Mouse (Mus musculus) gastrocnemius, postnatal 14 days (tissue): ENCODE data around the gene Dennd4a. TPM values are rescaled to one million over a fixed set of nuclear protein-coding genes. Genes with fewer than 3 reads are reported as not detected.

Source experiments
- DNase-seq: peaks from one replicate; pipeline ENCODE4 v3.0.0; 2021; ENCODE audit warnings: mixed read lengths
- intact Hi-C: fragments of 180-260 bp; cut with DNase I; formaldehyde crosslinking; loops from one replicate; pipeline ENCODE4 v1.15.1; 2025; ENCODE audit warnings: low total_unique reads
- total RNA-seq, 2 experiments: library from RNA; stranded (reverse); gene quantifications; 2 replicates each; pipeline ENCODE4 v1.2.3; 2021

The Dennd4a gene
- total RNA-seq, 2 experiments from 2014 or later = 5.0 to 6.4 TPM

DNA sequence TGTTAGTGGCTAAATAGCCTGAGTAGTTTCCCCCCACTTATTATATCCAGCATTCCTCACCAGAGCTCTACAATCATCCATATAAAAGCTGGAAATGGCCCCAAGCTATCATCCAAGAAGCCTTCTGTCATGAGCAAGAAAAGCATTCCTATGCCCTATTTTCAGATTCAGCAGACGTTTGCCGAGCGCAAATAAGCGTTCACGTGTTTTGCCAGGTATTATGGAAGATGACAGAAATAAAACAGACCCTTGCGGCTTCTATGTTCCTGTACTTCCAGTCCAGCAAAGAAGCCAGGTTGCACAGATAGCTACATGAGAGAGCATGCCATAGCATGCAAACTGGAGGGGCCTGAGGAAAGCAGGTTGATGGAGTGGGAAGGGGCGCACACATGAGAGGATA lies 23.1 kb upstream of the Dennd4a start:
- intact Hi-C loops = no loop called here
- DNase-seq = no peak

DNA sequence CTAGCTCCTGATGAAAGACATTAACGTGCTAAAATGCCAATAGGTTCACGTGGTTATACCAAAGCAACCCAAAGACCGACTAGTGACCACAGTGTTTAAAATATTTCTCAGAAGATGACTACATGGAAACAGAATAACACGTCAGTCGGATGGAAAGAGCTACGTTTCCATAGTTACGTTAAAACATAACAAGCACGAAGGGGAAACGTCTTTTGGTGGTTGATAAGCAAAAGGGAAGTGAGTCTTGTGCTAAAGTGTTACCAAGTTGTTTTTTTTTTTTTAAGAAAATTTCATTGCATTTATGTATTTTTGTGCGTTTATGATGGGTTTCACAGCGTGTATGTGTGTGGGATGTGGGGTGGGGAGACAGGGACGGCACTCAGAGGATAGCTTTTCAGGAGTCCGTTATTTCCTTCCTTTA lies 21.8 kb upstream of the Dennd4a start:
- no peak for DNase-seq
- intact Hi-C loops = no loop called here

DNA sequence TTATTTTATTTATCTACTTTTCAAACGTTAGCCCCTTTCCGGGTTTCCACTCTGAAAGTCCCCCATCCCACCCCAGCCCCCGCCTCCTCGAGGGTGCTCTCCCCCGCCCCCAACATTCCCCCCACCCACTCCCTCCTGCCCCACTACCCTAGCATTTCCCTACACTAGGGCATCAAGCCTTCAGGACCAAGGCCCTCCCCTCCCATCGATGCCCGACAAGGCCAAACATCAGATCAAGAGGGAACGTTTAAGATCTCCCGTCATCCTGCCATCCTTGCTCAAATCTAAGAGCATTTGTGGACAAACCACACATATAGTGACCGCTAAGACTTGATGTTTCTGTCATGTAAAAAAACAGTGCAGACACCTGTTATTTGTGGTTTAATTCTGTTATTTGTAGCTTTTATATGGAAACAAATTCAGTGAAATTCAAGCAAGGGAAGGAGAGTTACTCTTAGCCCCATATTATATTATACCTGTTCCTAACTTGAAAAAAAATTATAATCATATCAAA lies 21.2 kb upstream of the Dennd4a start:
- intact Hi-C loops = no loop called here
- no peak for DNase-seq

DNA sequence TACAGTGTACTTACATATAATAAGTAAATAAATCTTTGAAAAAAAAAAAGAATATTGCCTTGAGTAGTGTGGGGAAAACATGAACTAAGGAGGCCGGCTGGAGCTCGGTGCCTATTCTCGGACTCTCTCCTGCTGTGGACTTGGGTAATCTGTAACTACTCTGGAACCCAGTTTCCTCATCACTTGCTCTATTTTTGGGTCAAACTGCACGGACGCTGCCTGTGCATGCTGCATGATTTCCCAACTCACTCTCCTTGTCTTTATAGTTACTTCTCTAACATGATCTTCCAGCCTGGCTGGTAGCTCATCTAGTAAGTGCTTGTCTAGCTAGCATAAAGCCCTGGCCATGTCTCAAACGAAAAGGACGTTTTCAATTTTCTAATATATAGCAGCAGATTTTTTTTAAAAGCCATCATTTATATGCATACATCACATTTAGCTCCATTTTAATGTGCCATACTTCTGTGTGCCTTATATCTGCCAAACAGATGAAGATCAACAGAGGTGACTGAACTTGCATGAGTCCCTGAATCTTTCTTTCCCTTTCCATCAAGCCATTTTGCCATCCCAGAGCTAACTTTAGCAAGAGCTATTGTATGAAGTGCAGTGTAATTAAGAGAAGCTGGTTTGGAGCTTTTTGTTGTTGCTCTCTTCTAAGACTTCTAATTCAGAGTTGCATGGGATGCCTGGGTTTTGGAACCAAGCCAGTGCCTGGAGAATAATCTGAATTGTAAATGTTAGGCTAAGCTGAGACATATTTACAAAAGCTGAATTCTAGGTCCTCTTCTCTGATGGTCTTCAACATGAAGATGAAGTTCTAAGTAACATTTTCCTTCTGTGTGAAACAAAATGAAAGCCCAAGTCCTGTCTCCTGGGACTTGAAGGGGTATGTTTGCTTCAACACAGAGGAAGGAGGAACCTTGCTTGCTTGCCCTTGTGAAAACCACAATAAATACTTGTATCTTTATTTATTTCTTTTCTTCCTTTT lies 20.2 kb upstream of the Dennd4a start:
- intact Hi-C loops = no loop called here
- DNase-seq = no peak

DNA sequence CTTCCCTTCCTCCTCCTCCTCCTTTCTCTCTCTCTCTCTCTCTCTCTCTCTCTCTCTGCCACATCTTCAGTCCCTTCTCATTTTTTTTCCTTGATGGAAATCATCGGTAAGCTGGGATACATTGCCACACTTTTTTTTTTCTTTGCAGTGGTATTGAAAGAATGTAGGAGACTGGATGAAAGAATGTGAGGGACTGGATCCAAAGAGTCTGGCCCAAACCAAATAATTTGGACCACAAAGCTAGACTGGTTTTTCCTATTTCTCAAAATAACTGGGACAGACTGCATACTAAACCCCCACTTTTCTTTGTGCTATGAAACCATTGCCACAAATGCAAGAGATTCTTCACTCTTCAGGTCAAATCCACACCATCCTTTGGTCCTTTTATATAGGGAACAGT lies 19.5 kb upstream of the Dennd4a start:
- no peak for DNase-seq

DNA sequence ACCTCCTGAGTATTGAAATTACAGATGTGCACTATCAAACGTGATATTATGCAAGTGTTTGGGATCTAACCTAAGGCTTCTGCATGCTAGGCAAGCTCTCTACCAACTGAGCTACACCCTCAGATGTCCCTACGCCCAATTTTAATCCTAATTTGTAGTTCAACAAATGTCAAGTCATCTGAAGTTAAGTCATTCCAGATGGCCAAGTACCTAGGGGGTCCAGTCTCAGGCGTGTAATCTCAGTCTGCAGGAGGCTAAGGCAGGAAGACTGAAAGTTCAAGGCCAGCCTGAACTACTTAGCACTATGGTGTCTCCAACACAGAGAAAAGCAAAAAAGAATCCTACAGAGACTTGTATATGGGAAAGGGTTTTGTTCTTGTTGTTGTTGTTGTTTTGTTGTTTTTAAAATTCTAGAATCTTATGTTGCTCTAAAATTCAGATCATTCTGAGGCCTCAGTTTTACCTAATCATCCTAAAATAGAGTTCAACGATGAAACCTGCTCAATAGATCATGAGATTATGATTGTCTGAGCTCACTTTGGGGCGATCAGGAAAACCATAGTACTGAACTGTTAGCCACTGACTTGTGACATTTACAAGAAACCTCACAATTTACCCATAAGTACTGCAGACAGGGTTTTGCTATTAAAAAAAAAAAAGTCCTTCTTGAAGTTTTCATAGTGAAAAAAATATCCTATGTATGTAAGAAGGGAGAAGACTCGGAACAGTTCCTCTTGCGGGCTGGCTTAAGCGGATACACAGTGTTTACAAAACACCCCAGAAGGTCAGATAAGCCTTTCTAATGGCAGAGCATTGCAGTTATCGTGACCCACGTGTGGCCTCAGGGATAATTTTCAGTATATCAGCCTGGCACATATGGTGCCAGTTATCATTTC lies 18.5 kb upstream of the Dennd4a start:
- DNase-seq = no peak
- intact Hi-C loops = no loop called here

More for the DNA sequence above, 19.5 kb upstream of the Dennd4a start:
- intact Hi-C loops = no loop called here

DNA sequence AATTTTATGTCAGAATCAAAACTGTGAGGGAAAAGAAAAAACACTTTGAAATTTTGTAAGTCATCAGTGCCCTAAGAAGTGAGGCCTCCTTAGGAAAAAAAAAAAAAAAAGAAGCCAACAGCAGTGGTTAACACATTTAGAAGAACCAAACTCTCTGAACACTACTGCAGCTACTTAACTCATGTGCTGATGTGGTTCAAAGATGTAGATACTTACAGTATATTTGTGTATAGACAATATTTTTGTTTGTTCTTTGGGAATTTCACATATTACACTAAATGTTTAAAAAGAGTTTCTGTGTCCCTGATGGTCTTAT lies 17.9 kb upstream of the Dennd4a start:
- DNase-seq = no peak
- intact Hi-C loops = no loop called here

DNA sequence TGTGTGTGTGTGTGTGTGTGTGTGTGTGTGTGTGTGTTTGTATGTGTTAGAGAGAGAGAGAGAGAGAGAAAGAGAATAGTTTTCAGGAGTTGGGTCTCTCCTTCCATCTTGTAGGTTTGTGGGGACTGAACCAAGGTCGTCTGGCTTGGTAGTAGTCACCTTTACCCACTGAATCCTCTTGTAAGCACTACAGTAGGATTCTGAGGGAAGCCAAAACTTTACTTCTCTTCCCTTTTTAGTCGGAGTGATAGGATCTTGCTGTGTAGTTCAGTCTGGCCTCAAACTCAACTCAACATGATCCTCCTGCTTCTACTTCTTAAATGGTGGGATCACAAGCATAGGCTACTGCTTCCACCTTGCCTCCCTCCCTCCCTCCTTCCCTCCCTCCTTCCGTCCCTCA lies 17.3 kb upstream of the Dennd4a start:
- intact Hi-C loops = no loop called here
- no peak for DNase-seq

DNA sequence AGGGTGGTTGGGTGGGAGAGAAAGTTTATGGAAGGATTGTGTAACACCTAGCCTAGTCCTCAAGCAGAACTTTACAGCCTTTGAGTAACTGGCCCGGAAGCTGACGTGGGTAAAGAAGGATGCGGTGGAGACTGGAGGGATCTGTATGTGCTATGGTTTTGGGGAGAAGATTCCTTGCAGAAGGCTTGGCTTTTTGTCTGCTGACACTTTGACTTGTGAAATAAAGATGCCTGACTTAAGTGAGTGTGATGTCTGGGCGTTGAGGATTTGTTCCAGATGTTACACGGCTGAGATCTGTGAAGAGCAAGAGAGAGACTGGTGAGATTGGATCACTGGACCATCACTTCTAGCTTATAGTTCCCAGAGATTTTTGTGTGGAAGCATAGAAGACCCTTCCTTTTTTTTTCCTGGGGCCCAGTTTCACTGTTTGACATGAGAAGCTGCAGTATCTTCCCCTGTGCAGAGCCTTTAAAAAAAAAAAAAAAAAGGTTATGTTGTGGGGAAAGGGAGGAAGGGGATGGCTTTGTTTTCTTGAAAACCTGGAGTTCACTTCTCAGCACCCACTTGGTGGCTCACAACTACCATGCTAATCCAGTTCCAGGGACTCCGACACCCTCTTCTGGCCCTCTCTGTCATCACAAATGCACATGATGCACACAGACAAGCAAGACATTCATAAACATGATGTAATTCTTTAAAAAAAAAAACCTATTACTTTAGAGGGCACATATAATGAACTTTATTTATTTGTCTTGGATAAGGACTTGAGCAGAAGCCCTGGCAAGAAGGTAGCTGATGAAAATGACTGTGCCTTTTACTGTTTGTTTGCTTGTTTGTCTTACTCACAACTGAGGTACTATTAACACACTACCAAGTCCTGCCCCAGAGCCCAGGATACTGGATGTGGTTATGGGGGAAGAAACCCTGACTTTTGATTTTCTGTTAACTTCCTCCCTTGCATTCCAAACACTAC lies 16.4 kb upstream of the Dennd4a start:
- intact Hi-C loops = no loop called here

DNA sequence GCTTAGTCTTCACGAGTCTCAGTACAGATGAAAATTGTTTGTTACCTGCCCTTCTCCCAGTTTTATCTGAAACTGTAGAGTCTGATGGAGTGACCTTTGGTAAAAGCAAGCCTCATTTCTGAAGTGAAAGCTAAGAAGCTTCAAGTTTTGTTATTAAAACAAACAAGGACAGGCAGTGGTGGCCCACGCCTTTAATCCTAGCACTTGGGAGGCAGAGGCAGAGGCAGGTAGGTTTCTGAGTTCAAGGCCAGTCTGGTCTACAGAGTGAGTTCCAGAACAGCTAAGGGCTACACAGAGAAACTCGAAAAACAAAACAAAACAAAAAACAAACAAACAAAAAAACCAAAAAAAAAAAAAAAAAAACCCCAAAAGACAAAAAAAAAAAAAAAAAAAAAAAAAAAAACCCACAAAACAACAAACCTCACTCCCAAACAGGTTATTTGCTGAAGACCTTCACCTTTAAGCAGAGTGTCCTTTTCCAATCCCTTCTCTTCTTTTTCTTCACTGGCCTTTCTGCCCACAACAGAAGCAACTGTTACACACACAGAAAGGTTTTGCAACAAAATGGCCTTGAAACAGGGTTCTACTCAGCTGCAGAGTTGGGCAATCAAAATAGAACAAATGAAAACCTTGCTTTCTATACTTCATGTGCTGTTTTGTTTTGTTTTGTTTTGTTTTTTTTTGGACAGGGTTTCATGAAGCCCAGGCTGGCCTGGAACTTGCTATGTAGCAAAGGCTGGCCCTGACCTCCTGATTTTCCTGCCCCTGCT lies 15.1 kb upstream of the Dennd4a start:
- intact Hi-C loops = no loop called here
- DNase-seq = no peak

More for the DNA sequence above, 16.4 kb upstream of the Dennd4a start:
- no peak for DNase-seq

DNA sequence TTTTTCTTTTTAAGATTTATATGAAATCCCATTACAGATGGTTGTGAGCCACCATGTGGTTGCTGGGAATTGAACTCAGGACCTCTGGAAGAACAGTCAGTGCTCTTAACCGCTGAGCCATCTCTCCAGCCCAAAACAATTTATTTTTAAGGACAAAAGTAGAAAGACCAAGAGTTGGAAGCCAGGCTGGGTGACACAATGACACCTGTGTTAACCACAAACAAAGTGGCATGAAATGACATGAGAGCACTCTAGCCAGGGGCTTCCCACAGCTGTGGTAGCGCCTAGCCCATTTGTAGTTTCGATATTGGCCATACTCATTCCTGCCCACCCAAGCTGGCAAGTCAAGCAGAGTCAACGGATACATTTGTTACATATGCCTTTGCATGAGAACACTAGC lies 13.7 kb upstream of the Dennd4a start:
- no peak for DNase-seq
- intact Hi-C loops = no loop called here

DNA sequence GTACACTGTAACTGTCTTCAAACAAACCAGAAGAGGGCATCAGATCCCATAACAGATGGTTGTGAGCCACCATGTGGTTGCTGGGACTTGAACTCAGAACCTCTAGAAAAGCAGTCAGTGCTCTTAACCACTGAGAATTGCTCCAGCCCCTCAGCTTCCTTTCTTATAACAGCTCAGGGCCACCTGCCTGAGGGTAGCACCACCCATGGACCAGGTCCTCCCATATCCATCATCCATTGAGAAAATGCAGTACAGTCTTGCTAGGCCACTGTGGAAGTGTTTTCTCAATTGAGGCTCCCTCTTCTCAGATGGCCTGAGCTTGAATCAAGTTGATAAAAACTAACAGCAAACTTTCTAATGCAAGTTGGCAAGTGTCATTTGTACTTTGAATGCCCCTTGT lies 13.0 kb upstream of the Dennd4a start:
- DNase-seq = no peak
- intact Hi-C loops = no loop called here

DNA sequence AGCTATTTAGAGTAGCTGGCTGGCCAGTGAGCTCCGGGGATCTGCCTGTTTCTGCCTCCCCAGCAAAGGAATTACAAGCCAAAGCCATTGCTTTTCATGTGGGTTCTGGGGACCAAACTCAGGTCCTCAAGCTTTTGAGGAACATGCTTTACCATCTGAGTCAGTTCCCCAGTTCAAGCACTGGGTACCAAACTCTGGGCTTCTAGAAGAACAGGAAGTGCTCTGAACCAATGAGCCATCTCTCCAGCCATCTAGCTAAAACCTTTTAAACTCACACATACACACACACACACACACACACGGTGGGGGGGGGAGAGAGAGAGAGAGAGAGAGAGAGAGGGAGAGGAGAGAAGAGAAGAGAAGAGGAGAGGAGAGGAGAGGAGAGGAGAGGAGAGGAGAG lies 12.3 kb upstream of the Dennd4a start:
- intact Hi-C loops = no loop called here
- DNase-seq = no peak

DNA sequence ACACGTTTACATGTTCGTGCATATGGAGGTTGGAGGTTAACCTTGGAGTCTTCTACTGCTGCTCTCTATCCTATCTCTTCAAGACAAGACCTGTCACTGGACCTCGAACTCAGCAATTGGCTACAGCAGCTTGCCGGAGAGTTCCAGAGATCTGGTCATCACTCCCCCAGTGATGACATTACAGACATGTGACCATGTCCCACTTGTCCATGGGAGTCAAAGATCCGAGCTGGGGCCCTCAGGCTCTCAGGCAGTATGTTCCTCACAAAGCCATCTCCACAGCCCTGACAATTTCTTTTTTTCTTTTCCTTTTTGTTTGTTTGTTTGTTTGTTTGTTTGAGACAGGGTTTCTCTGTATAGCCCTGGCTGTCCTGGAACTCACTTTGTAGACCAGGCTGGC lies 11.6 kb upstream of the Dennd4a start:
- intact Hi-C loops = no loop called here
- DNase-seq = no peak

DNA sequence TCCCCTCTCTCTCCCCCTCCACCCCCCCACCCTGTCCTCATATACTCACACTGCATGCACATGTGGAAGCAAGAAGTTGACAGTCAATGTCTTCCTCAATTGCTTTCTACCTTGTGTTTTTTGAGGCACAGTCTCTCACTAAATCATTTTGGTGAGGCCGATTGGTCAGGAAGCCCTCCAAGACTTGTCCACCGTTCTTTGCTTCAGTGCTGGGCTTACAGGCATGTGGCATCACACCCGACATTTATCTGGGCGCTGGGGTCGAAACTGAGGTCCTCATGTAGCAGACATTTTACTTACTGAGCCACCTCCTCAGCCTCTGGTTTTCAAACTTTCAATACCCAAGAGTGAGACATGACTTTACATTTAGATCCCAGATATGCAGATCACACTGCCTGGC lies 8.6 kb upstream of the Dennd4a start:
- no peak for DNase-seq
- intact Hi-C loops = no loop called here

DNA sequence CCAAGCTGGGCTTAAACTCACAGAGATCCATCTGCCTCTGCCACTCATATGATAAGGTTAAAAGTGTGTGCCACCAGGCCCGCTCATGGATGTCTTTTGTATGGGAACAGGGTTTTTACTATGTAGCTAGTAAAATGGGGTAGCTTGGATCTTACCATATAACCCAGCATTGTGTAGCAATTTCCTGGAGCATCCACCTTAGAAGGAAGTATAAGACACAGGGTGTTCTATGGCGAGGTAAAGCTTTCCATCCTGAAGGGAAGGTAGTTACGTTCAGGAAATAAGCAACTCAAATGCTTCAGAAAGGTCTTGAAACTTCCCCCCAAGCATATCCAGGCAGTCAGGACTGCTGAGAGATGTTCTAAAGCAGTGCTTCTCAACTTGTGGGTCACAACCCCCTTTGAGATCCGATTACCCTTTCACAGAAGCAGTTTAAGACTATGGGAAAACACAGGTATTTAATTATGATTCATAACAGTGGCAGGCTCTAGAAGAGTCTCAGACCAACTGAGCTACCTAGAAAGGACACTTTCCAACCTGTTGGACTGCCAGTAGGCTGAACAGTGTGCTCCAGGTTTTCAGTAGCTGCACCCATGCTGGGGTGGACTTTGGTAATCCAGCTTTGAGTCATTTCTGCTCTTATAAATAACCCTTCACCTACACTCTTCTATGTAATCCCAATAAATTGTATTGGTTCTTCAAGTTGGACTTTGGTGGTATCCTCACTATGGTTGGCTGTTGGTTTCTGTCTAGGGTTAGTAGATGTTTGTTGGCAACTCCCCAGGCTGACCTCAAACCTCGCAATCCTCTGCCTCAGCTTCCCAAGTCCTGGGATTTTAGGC lies 7.5 kb upstream of the Dennd4a start:
- intact Hi-C loops = no loop called here
- DNase-seq = no peak

DNA sequence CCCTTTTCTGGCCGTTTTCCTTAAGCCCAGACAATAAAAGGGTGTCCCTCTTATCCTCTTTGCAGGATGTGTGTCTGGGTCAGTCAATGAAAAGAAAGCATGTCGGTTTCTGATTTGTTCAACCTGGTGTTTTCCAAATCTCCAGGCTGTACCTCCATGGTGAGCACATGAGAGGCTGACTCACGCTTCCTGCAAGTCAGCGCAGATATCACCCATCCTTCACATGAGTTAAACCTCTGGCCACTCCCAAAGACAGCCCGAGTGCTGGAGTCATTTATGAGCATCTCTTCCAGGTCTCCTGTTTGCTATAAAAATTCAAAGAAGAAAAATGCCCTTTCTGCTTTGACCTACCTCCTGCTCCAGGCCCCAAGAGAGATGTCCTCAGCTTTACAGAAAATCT lies 5.3 kb upstream of the Dennd4a start:
- intact Hi-C loops = no loop called here
- no peak for DNase-seq
